Mouse (Mus musculus) lung, postnatal 4 days (tissue): ENCODE results near the gene Atrip.
A peak's percentile ranks its signal among the peaks of the same experiment; 100 is the strongest.

Experiments
- DNase-seq, 2 experiments: peaks; one replicate each; pipeline ENCODE4 v3.0.0; 2021

Atrip gene

GRCm38 (mm10) chr9:109073661-109074573 is at the start of gene Atrip:
Gene Atrip, minus strand, starts transcription at chr9:109074124.
- peak; percentile 92 to 93 for DNase-seq

DNA sequence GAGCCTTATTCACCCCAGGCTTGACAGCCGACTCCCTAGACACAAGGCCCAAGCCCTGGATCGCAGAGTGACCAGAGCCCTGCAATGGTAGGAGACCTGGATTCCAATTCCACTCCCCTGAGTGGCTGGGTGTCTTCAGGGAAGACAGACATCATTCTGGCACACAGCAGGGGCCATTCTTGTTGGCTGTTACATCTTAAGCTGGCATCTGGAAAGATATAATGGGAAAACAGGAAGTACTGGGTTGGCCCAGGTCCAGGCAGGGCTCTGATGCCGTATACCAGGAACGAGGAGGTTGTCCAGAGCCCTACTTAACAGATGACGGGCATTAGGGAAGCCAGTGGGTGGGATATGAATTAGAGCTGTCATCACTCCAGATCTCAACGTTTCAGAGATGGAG is 49.3 kb upstream of the Atrip start:
- no peak for DNase-seq

GRCm38 (mm10) chr9:109122553-109123085 is 48.7 kb upstream of the Atrip start:
- DNase-seq = peak in 1 of 2 experiments; percentile 47

GRCm38 (mm10) chr9:109120956-109121355 is 47.0 kb upstream of the Atrip start:
- no peak for DNase-seq

DNA sequence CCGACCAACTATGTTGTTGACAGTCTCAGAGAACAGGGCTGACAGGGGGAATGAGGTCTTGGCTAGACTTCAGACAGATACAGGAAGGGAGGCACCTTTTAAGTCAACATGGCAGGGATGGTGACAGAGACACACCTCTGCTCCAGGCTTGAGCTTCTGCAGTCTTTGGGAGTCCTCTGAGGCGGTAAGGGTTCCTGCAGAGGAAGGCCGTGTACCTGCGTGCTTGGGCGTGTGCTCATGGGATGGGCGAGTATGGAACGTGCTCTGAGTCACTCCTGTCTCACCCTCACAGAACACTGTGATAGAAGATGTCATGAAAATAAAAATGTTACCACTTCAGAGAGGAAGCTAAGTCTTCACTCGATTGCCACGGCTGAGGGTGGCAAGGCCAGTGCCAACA is 45.6 kb upstream of the Atrip start:
- DNase-seq = no peak

GRCm38 (mm10) chr9:109118106-109118505 is 44.2 kb upstream of the Atrip start:
- DNase-seq = peak; percentile 59 to 73

DNA sequence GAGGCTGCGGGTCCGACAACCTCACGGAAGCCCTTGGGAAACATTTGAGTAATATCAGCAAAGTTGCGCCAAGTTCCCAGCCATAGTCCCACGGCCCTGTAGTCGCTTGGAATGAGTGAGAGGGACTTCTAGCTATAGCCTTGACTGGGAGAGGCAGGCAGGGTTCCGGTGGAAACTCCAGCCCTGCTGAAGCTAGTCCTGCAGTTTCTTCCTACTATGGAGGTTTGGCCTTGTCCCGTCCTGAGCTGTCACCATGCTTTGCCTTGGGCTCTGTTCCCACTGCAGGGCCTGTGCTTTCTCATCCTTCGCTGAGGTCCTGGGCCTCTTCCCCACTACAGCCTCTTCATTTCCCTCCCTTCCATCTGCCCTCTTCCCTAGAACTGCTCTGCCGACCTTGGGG is 42.3 kb upstream of the Atrip start:
- no peak for DNase-seq

GRCm38 (mm10) chr9:109114871-109115270 is 40.9 kb upstream of the Atrip start:
- no peak for DNase-seq

DNA sequence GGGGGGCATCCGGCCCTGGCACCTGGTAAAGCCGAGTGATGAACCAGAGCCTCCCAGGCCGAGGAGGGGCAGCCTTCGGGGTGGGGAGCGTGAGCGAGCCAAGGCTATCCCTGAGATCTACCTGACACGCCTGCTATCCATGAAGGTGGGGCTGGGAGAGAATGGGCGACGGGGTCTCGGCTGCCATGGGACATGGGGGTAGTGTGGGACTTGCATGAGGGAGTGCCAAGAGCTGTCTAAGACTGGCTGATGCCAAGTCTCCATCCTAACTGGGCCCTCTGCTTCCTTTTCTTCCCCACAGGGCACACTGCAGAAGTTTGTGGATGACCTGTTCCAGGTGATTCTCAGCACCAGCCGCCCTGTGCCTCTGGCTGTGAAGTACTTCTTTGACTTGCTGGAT is 40.4 kb upstream of the Atrip start:
- DNase-seq = no peak

DNA sequence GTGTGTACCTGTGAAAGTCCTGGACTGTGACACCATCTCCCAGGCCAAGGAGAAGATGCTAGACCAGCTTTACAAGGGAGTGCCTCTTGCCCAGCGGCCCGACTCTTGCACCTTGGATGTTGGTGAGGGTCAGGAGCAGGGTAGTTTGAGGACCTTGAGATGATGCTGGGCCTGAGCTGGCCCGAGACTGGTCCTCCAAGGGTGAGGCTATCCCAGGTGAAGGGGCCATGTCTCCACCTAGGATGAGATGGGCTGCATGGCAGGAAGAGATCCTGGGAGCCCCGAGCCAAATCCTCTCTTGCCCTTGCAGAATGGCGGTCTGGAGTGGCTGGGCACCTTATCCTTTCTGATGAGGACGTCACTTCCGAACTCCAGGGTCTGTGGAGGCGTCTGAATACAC is 39.4 kb upstream of the Atrip start:
- no peak for DNase-seq

DNA sequence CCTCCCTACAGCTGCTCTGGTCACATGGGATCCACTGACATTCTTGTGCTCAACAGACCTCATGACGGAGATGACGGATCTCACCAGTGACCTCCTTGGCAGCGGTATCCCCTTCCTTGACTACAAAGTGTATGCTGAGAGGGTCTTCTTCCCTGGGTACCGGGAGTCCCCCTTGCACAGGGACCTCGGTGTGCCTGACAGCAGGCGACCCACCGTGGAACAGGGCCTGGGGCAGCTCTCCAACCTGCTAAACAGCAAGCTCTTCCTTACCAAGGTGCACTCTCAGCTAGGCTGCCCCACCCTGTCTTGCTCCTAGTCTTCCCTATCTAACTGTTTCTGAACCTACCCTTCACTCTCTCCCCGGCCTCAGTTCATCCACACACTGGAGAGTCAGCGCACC is 37.7 kb upstream of the Atrip start:
- DNase-seq = no peak

- DNase-seq = no peak
Observed at GRCm38 (mm10) chr9:109111101-109111500, 37.2 kb upstream of the Atrip start.

DNA sequence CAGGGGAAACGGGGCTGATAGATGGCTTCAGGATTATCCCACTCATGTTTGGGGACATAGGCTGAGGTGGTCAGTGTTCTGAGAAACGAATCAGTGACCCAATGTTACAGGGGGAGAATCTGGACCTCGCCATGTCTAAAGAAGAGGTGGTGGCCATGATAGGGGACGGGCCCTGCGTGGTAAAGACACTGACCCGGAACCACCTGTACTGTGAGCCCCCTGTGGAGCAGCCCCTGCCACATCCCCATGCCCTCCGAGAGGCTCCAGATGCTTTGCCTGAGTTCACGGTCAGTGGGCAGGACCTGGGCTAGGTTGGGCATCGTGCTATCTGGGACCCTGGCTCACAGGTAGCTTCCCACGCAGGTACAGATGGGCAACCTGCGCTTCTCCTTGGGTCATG is 36.3 kb upstream of the Atrip start:
- peak in 1 of 2 experiments; percentile 18 for DNase-seq

DNA sequence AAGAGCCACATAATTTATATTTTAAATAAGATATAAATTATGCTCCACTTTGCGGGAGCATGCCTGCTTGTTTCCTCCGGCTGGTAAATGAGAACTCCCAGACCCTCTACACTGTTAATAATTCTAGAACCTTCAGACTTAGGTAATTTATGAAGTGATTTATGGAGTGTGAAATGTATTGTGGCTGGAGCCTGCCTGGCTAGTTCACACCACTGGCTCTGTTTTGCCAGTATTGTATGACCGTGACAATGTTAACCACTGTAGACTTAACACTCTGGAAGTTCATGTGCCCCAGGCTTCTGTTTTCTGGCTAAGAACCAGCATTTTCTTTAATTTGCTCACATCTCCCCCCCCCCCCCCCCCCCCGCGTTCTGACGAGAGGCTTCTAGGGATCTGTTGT is 33.4 kb upstream of the Atrip start:
- DNase-seq = no peak

DNA sequence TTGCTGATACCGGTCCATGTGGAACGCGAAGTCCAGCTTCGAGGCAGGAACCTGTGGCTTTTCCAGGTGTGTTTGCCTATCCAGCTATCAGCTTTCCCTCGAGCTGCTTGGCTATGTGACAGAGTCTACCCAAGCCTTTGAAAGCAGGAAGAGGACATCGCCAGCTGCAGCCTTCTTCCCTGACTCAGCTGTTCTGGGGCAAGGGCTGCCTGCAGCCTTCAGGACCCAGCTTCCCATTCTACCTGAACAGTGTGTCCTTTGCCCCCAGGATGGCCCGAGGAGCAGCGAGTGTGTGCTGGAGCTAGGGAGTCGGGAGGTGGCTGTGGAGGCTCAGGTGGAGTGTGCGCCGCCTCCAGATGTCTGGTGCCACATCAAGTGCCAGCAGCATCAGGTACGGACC is 31.7 kb upstream of the Atrip start:
- no peak for DNase-seq

DNA sequence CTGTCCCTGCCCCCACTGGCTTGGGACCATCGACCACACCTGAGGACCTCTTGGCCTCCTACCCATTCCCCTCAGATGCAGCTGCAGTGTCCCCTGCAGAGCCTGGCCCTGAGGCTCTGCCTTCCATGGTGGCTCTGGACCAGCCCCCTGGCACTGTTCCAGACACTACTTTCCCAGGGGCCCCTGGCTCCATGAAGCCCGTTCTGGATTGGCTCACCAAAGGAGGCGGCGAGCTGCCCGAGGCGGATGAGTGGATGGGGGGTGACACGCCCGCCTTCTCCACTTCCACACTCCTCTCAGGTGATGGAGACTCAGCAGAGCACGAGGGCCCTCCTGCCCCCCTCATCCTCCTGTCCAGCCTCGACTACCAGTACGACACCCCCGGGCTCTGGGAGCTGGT is 31.1 kb upstream of the Atrip start:
- DNase-seq = peak; percentile 38 to 64

GRCm38 (mm10) chr9:109104083-109104482 is 30.2 kb upstream of the Atrip start:
- peak in 1 of 2 experiments; percentile 20 for DNase-seq

DNA sequence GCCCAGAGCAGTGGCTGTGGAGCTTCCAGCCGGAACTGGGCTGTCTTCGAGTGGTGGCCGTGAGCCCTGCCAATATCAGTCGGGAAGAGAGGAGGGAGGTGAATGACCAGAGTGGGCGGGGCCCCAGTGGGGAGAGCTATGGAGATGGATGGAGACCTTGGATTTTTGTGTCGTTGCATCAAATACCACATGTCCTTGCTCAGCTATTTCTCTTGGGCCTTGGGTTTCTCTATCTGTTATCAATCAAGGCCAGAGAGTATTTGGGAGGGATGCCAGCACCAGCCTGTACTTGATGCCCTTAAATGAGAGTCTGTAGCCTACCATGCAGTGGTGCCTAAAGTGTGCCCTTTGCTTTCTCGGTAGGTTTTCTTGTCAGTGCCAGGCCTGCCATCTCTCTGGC is 29.3 kb upstream of the Atrip start:
- peak in 1 of 2 experiments; percentile 40 for DNase-seq

DNA sequence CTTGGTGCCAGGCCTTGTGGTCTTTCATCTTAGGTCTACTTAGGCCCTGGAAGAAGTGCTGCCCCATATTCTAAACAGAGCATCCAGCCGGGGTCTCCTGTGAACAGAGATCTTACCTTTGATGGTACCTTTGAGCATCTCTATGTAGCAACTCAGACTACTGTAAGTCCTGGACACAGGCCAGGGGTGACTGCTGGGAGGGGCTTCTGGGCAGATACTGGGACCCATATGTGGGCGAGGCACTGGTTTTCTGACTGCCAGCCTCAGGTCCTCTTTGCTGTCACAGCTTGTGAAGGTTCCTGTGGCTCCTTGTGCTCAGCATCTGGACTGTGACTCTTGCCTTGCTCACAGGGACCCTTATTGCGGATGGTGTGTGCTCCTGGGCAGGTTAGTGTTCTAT is 28.6 kb upstream of the Atrip start:
- no peak for DNase-seq

GRCm38 (mm10) chr9:109101933-109102445 is 28.1 kb upstream of the Atrip start:
- DNase-seq = peak in 1 of 2 experiments; percentile 16

GRCm38 (mm10) chr9:109100307-109100928 is 26.5 kb upstream of the Atrip start:
- DNase-seq = peak in 1 of 2 experiments; percentile 22

DNA sequence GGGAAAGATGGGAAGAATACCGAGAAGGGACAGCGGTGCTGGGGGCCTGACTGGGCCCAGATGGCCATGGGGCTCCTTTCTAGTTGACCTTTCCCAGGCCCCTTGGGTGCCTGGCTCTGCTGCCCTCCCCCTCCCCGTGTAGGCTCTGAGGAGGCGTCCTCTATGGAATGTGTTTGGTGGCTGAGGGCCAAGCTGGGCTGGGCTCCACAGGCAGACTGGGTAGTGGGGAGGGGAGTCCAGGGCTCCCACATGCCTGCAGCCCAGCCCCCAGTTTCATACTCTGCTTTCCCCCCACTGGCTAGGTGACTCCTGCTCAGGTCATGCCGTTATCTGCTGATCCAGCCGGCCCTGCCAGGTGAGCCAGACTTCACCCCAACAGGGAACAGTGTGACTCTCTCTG is 25.0 kb upstream of the Atrip start:
- DNase-seq = peak; percentile 79 to 86

DNA sequence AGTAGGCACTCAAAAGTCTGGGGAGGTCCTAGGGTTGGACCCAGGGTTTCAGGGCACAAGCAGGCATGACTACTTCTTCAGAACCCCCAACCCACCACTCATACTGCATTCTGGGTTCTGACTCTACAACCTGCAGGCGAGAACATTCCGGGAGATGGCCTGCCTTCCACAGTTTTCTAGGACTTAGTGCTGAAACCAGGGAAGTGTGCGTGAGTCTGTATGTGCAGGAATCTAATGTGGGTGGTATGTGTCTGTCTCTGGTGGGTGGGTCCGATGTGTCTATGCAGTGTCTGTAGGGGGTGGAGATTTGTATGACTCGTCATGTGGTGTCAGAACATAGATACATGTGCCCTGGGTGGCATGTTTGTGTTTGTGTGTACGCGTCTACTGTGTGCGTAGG is 24.4 kb upstream of the Atrip start:
- DNase-seq = peak in 1 of 2 experiments; percentile 22

- DNase-seq = peak in 1 of 2 experiments; percentile 59
Observed at GRCm38 (mm10) chr9:109097831-109098230, 23.9 kb upstream of the Atrip start.
